Comparison of ENCODE assay signal across 19 mouse cellular contexts in genomic region chr2:146837653-146838052, GRCm38 (mm10). TPM values are rescaled to one million over a fixed set of nuclear protein-coding genes. Genes with fewer than 3 reads are reported as not detected.
DNase-seq lines count a peak whose midpoint lies in the region; ATAC-seq and TF ChIP-seq lines count a peak whose summit lies in the region.
"Had no signal": no experiment of that assay in that cellular context is flagged by ENCODE, and none has a peak within 500 bp of the region (broad histone marks: within the 10 kb centered on the region; RNA-seq: fewer than 3 reads in every experiment).

No protein-coding gene starts in this region.

- H3K4me3 ChIP-seq in forebrain, embryonic 15.5 days, result peak overlapping the region; percentile 0; the same call in 1 of the 2 replicates
- H3K4me3 ChIP-seq in forebrain, embryonic 11.5 days (ENCODE audit: low read depth, low read length), result no peak overlapping the region
- H3K4me3 ChIP-seq in ES-Bruce4 (ENCODE audit: low read depth, low read length), result no peak overlapping the region
- H3K4me3 ChIP-seq in hindbrain, embryonic 15.5 days, result peak overlapping the region; percentile 18
- H3K4me3 ChIP-seq in midbrain, embryonic 15.5 days, result peak overlapping the region; percentile 1; the same call in 1 of the 2 replicates
- H3K4me3 ChIP-seq: gastrocnemius, adult 2 months; heart, embryonic 13.5 days; liver, embryonic 13.5 days; stomach, embryonic 15.5 days had no signal

- H3K9ac ChIP-seq in forebrain, embryonic 15.5 days (replicated peaks), result no peak overlapping the region
- H3K9ac ChIP-seq in forebrain, embryonic 11.5 days (ENCODE audit: low read length), result no peak overlapping the region
- H3K9ac ChIP-seq in ES-Bruce4 (ENCODE audit: low read depth, poor library complexity, severe bottlenecking), result no peak overlapping the region
- H3K9ac ChIP-seq in hindbrain, embryonic 15.5 days, result no peak overlapping the region
- H3K9ac ChIP-seq in midbrain, embryonic 15.5 days, result no peak overlapping the region
- H3K9ac ChIP-seq: heart, embryonic 13.5 days; liver, embryonic 13.5 days; stomach, embryonic 15.5 days had no signal

- no peaks in the 10 kb centered on the region for H3K9me3 ChIP-seq in forebrain, embryonic 15.5 days
- no peaks in the 10 kb centered on the region for H3K9me3 ChIP-seq in forebrain, embryonic 11.5 days (ENCODE audit: control insufficient read depth, low read length)
- H3K9me3 ChIP-seq in ES-Bruce4 (replicated peaks; ENCODE audit: control insufficient read depth, insufficient read depth, low read length, poor library complexity, severe bottlenecking), result no peaks in the 10 kb centered on the region
- no peaks in the 10 kb centered on the region for H3K9me3 ChIP-seq in hindbrain, embryonic 15.5 days
- H3K9me3 ChIP-seq in midbrain, embryonic 15.5 days, result no peaks in the 10 kb centered on the region
- H3K9me3 ChIP-seq: heart, embryonic 13.5 days; liver, embryonic 13.5 days; stomach, embryonic 15.5 days had no signal

- no peak for DNase-seq in forebrain, embryonic 11.5 days (ENCODE audit: low spot score)
- no peak for DNase-seq in right cerebral cortex, postnatal 4 days
- no peak for DNase-seq in kidney, postnatal 36 days
- DNase-seq in embryo, embryonic 10.5 days (ENCODE audit: low spot score), result no peak
- DNase-seq: gastrocnemius, adult 2 months; heart, postnatal 4 days; kidney, adult 2 months; kidney, postnatal 14 days; layer of hippocampus, postnatal 36 days; liver, embryonic 13.5 days; thymus, adult 2 months had no signal

- 10% methylated on average over 1 of the region's 1 CpGs for WGBS in forebrain, embryonic 15.5 days
- 0% methylated on average over 1 of the region's 1 CpGs for WGBS in forebrain, embryonic 11.5 days
- 13% methylated on average over 1 of the region's 1 CpGs for WGBS in hindbrain, embryonic 15.5 days
- 21% methylated on average over 1 of the region's 1 CpGs for whole genome bisulfite sequencing in midbrain, embryonic 15.5 days

- H3K27ac ChIP-seq in forebrain, embryonic 15.5 days (replicated peaks), result no peak overlapping the region
- no peak overlapping the region for H3K27ac ChIP-seq in forebrain, embryonic 11.5 days (ENCODE audit: low read depth, low read length)
- no peak overlapping the region for H3K27ac ChIP-seq in ES-Bruce4 (ENCODE audit: insufficient read depth, low read length)
- peak overlapping the region; percentile 49; the same call in 1 of the 2 replicates for H3K27ac ChIP-seq in hindbrain, embryonic 15.5 days (replicated peaks)
- peak overlapping the region; percentile 81 for H3K27ac ChIP-seq in midbrain, embryonic 15.5 days
- H3K27ac ChIP-seq: gastrocnemius, adult 2 months; heart, embryonic 13.5 days; liver, embryonic 13.5 days; stomach, embryonic 15.5 days had no signal

- peaks cover 76% of the 10 kb centered on the region for H3K27me3 ChIP-seq in forebrain, embryonic 15.5 days
- H3K27me3 ChIP-seq in forebrain, embryonic 11.5 days (ENCODE audit: control insufficient read depth, insufficient read depth, low read length), result peaks cover 84% of the 10 kb centered on the region
- H3K27me3 ChIP-seq in ES-Bruce4 (ENCODE audit: control insufficient read depth, insufficient read depth, low read length, poor library complexity, severe bottlenecking), result peaks cover 16% of the 10 kb centered on the region
- H3K27me3 ChIP-seq in hindbrain, embryonic 15.5 days, result peaks cover 61% of the 10 kb centered on the region
- peaks cover 76% of the 10 kb centered on the region for H3K27me3 ChIP-seq in midbrain, embryonic 15.5 days (replicated peaks)
- H3K27me3 ChIP-seq: CH12.LX had no signal

- TF ChIP-seq CTCF in ES-Bruce4 (IDR thresholded peaks at IDR 0.05; ENCODE audit: low read depth, low read length), result no peak

- no peaks in the 10 kb centered on the region for H3K36me3 ChIP-seq in forebrain, embryonic 15.5 days
- no peaks in the 10 kb centered on the region for H3K36me3 ChIP-seq in forebrain, embryonic 11.5 days (ENCODE audit: control insufficient read depth, insufficient read depth, low read length)
- no peaks in the 10 kb centered on the region for H3K36me3 ChIP-seq in ES-Bruce4 (ENCODE audit: control insufficient read depth, insufficient read depth, low read length, poor library complexity, severe bottlenecking)
- no peaks in the 10 kb centered on the region for H3K36me3 ChIP-seq in hindbrain, embryonic 15.5 days
- no peaks in the 10 kb centered on the region for H3K36me3 ChIP-seq in midbrain, embryonic 15.5 days (replicated peaks)
- H3K36me3 ChIP-seq: heart, embryonic 13.5 days; liver, embryonic 13.5 days; stomach, embryonic 15.5 days had no signal

- peaks cover 48% of the 10 kb centered on the region for H3K4me1 ChIP-seq in forebrain, embryonic 15.5 days
- peaks cover 27% of the 10 kb centered on the region for H3K4me1 ChIP-seq in forebrain, embryonic 11.5 days (replicated peaks; ENCODE audit: control insufficient read depth, insufficient read depth, low read length)
- peaks cover 1% of the 10 kb centered on the region for H3K4me1 ChIP-seq in ES-Bruce4 (ENCODE audit: control insufficient read depth, insufficient read depth, low read length)
- H3K4me1 ChIP-seq in hindbrain, embryonic 15.5 days (replicated peaks), result peaks cover 17% of the 10 kb centered on the region
- H3K4me1 ChIP-seq in midbrain, embryonic 15.5 days, result peaks cover 26% of the 10 kb centered on the region; the same call in 1 of the 2 replicates

- ATAC-seq in forebrain, embryonic 15.5 days (replicated peaks), result no peak
- no peak for ATAC-seq in forebrain, embryonic 11.5 days (replicated peaks; ENCODE audit: low FRiP score)
- no peak for ATAC-seq in hindbrain, embryonic 15.5 days (ENCODE audit: low FRiP score, low read depth)
- ATAC-seq in midbrain, embryonic 15.5 days (replicated peaks), result no peak
- ATAC-seq: forebrain, embryonic 14.5 days had no signal

- no peak for TF ChIP-seq POLR2A in ES-Bruce4 (IDR thresholded peaks at IDR 0.05; ENCODE audit: insufficient read depth, low read length)

- peak; percentile 73 for TF ChIP-seq EP300 in ES-Bruce4 (IDR thresholded peaks at IDR 0.05; ENCODE audit: insufficient read depth, low read depth, low read length)

- H3K4me2 ChIP-seq in forebrain, embryonic 15.5 days (replicated peaks), result no peak overlapping the region
- no peak overlapping the region for H3K4me2 ChIP-seq in forebrain, embryonic 11.5 days (ENCODE audit: low read depth, low read length, severe bottlenecking)
- H3K4me2 ChIP-seq in hindbrain, embryonic 15.5 days, result peak overlapping the region; percentile 45
- peak overlapping the region; percentile 42 for H3K4me2 ChIP-seq in midbrain, embryonic 15.5 days
- H3K4me2 ChIP-seq: heart, embryonic 13.5 days; liver, embryonic 13.5 days; stomach, embryonic 15.5 days had no signal

RNA-seq across cellular contexts. Expression of gene Kiz, which starts 18.0 kb away (rescaled TPM):
- polyA plus RNA-seq in forebrain, embryonic 15.5 days (2015; fragmentation: Nextera tagmentation; extraction: Ambion mirVana), result 23.4 and 26.4 TPM in 2 replicates
- polyA plus RNA-seq in forebrain, embryonic 11.5 days (2014; fragmentation: Nextera tagmentation; extraction: Ambion mirVana), result 28.2 and 29.7 TPM in 2 replicates
- 16.6 and 17.9 TPM in 2 replicates for polyA plus RNA-seq in ES-Bruce4 (2011; ENCODE audit: insufficient read depth, insufficient read length, low read depth, missing spikeins)
- polyA plus RNA-seq in hindbrain, embryonic 15.5 days (2015; fragmentation: Nextera tagmentation; extraction: Ambion mirVana), result 22.1 and 24.5 TPM in 2 replicates
- 28.2 and 30.4 TPM in 2 replicates for polyA plus RNA-seq in midbrain, embryonic 15.5 days (2015; fragmentation: Nextera tagmentation; extraction: Ambion mirVana)

Comparison
In these comparisons a context has a peak if more than half of its experiments do, and no peak if none do; other contexts are left out.
1. H3K4me3 ChIP-seq: peak in forebrain, embryonic 15.5 days (single experiment), hindbrain, embryonic 15.5 days (single experiment) and midbrain, embryonic 15.5 days (single experiment); none in forebrain, embryonic 11.5 days (single experiment) and ES-Bruce4 (single experiment).
2. H3K27ac ChIP-seq: peak in hindbrain, embryonic 15.5 days (single experiment) and midbrain, embryonic 15.5 days (single experiment); none in forebrain, embryonic 15.5 days (single experiment), forebrain, embryonic 11.5 days (single experiment) and ES-Bruce4 (single experiment).
3. H3K4me2 ChIP-seq: peak in hindbrain, embryonic 15.5 days (single experiment) and midbrain, embryonic 15.5 days (single experiment); none in forebrain, embryonic 15.5 days (single experiment) and forebrain, embryonic 11.5 days (single experiment).